Mouse (Mus musculus) olfactory bulb, adult 2 months (tissue): Measurements from ENCODE around the gene Gpn2.

Experiments
- CTCF ChIP-seq: fragments of 200-500 bp; IDR thresholded peaks from 2 replicates; pipeline ENCODE4 v1.5.1; 2012; ENCODE audit warnings: low read depth, mild to moderate bottlenecking, low read length, moderate library complexity; ENCODE audit not compliant: insufficient read depth
- POLR2A ChIP-seq: fragments of 200-500 bp; IDR thresholded peaks from 2 replicates; pipeline ENCODE4 v1.6.1; 2012; ENCODE audit warnings: mild to moderate bottlenecking, low read depth, low read length, moderate library complexity; ENCODE audit not compliant: insufficient read depth

GRCm38 (mm10) chr4:133614274-133614761 lies 30.2 kb downstream of the Gpn2 start:
- no peak for TF ChIP-seq CTCF
- TF ChIP-seq POLR2A: no peak
